Mouse (Mus musculus): ENCODE results near the gene Mettl27.

DNA sequence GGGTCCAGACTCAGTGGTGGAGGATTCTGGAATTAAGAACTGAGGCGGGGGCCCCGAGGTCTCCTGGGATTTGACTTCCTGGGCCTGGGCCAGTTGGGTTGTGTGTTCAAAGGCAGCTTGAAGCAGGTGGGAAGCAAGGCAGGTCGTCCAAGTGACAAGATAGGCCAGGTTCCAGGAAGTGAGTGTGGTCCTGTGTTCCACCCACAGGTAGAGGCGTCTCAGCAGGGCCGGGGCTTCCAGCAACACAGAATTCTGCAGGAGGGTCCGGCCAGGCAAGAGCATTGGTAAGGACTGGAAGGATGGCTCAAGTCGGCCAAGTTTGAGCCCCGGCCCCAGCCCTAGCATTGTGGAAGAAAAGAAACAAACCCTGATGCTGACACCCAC lies 30.5 kb upstream of the Mettl27 start:
- TF ChIP-seq GATA1 (IDR thresholded peaks at IDR 0.05; ENCODE audit: low read length) (no peak), TAL1 (IDR thresholded peaks at IDR 0.05; ENCODE audit: low read length) (no peak)
